Mouse (Mus musculus) intestine, postnatal 0 days (tissue): Measurements from ENCODE around the gene March1. TPM values are rescaled to one million over a fixed set of nuclear protein-coding genes. Genes with fewer than 3 reads are reported as not detected.

ENCODE experiments used
- ATAC-seq: fragments of 200-750 bp; cut with Nextera tagmentation; 2 replicates; pipeline ENCODE4 v1.8.0; 2017; ENCODE audit warnings: mild to moderate bottlenecking, moderate TSS enrichment, moderate library complexity
- H3K27ac ChIP-seq: fragments of 300-500 bp; sonication (generic); 2 replicates; pipeline ENCODE4 v1.5.1; 2014; ENCODE audit warnings: mild to moderate bottlenecking, low read depth, low read length, moderate library complexity
- H3K27me3 ChIP-seq: fragments of 300-500 bp; sonication (generic); replicated peaks from 2 replicates; pipeline ENCODE4 v1.6.1; 2014; ENCODE audit warnings: low read length, mixed read lengths; ENCODE audit not compliant: control insufficient read depth, insufficient read depth
- H3K36me3 ChIP-seq: fragments of 300-500 bp; sonication (generic); 2 replicates; pipeline ENCODE4 v1.6.1; 2014; ENCODE audit warnings: mild to moderate bottlenecking, moderate library complexity; ENCODE audit not compliant: control insufficient read depth, insufficient read depth
- H3K4me1 ChIP-seq: fragments of 300-500 bp; sonication (generic); replicated peaks from 2 replicates; pipeline ENCODE4 v1.6.1; 2014; ENCODE audit warnings: antibody characterized with exemption, low read length, mixed read lengths; ENCODE audit not compliant: control insufficient read depth, insufficient read depth
- H3K4me2 ChIP-seq: fragments of 300-500 bp; sonication (generic); replicated peaks from 2 replicates; pipeline ENCODE4 v1.6.1; 2014; ENCODE audit warnings: low read depth, mild to moderate bottlenecking, moderate library complexity
- H3K4me3 ChIP-seq: fragments of 300-500 bp; sonication (generic); 2 replicates; pipeline ENCODE4 v1.5.1; 2014; ENCODE audit warnings: low read depth, low read length
- H3K9ac ChIP-seq: fragments of 300-500 bp; sonication (generic); 2 replicates; pipeline ENCODE4 v1.6.1; 2014; ENCODE audit warnings: mild to moderate bottlenecking, low read depth, low read length
- H3K9me3 ChIP-seq: fragments of 300-500 bp; sonication (generic); 2 replicates; pipeline ENCODE4 v1.6.1; 2016; ENCODE audit warnings: mixed run types; ENCODE audit not compliant: control insufficient read depth
- CTCF ChIP-seq: sonication (generic); IDR thresholded peaks from 2 replicates; pipeline ENCODE4 v1.5.1; 2016; ENCODE audit warnings: low read depth, mild to moderate bottlenecking, control low read depth, antibody characterized with exemption, moderate library complexity
- WGBS: fragments of 180-500 bp; shearing (Covaris S2); extraction: QIAGEN DNeasy Blood & Tissue Kit; methylation state at CpG from one replicate; pipeline ENCODE4 v1.1.7; 2014; 5-methylcytosine and 5-hydroxymethylcytosine counted together
- polyA plus RNA-seq: library from polyadenylated mRNA; unstranded; fragments of >200 nt; fragmentation: Nextera tagmentation; extraction: Ambion mirVana; gene quantifications from 2 replicates; pipeline ENCODE4 v1.2.1, GENCODE M21; 2015

March1 gene
- polyA plus RNA-seq, 1 experiment from 2014 or later = 0.51 TPM

- no peak overlapping the region for H3K9ac ChIP-seq
- no peaks in the 10 kb centered on the region for H3K4me1 ChIP-seq
- no peak for ATAC-seq
- no peak for TF ChIP-seq CTCF
- no peak overlapping the region for H3K4me2 ChIP-seq
- no peak overlapping the region for H3K4me3 ChIP-seq
- 83% methylated on average over 7 of the region's 7 CpGs for WGBS
- no peaks in the 10 kb centered on the region for H3K9me3 ChIP-seq
- H3K36me3 ChIP-seq = no peaks in the 10 kb centered on the region
- no peak overlapping the region for H3K27ac ChIP-seq
- no peaks in the 10 kb centered on the region for H3K27me3 ChIP-seq
Measured at GRCm38 (mm10) chr8:66317824-66318223, 700.1 kb downstream of the March1 start.

GRCm38 (mm10) chr8:66323045-66323807 lies 705.5 kb downstream of the March1 start:
- no peak overlapping the region for H3K4me3 ChIP-seq
- TF ChIP-seq CTCF = peak; percentile 53
- H3K4me2 ChIP-seq = no peak overlapping the region
- no peak for ATAC-seq
- no peak overlapping the region for H3K27ac ChIP-seq
- H3K36me3 ChIP-seq = no peaks in the 10 kb centered on the region
- H3K27me3 ChIP-seq = no peaks in the 10 kb centered on the region
- H3K9ac ChIP-seq = no peak overlapping the region
- no peaks in the 10 kb centered on the region for H3K4me1 ChIP-seq
- WGBS = 40% methylated on average over 4 of the region's 4 CpGs
- H3K9me3 ChIP-seq = no peaks in the 10 kb centered on the region

GRCm38 (mm10) chr8:66326396-66326795 lies 708.7 kb downstream of the March1 start:
- no peak overlapping the region for H3K4me2 ChIP-seq
- H3K27ac ChIP-seq = no peak overlapping the region
- H3K4me3 ChIP-seq = no peak overlapping the region

GRCm38 (mm10) chr8:66332206-66332605 lies 714.5 kb downstream of the March1 start:
- Histone ChIP-seq H3K27ac (no peak overlapping the region), H3K4me1 (no peaks in the 10 kb centered on the region), H3K9me3 (no peaks in the 10 kb centered on the region), H3K36me3 (no peaks in the 10 kb centered on the region), H3K4me2 (no peak overlapping the region), H3K4me3 (no peak overlapping the region), H3K27me3 (no peaks in the 10 kb centered on the region), H3K9ac (no peak overlapping the region)
- no peak for ATAC-seq
- TF ChIP-seq CTCF = no peak
- 85% methylated on average over 3 of the region's 3 CpGs for WGBS

More at GRCm38 (mm10) chr8:66326396-66326795, 708.7 kb downstream of the March1 start:
- no peak for TF ChIP-seq CTCF
- Histone ChIP-seq H3K9me3 (no peaks in the 10 kb centered on the region), H3K36me3 (no peaks in the 10 kb centered on the region), H3K4me1 (no peaks in the 10 kb centered on the region), H3K9ac (no peak overlapping the region), H3K27me3 (no peaks in the 10 kb centered on the region)
- no peak for ATAC-seq

- TF ChIP-seq CTCF = no peak
- Histone ChIP-seq H3K9me3 (no peaks in the 10 kb centered on the region), H3K4me3 (no peak overlapping the region), H3K27ac (no peak overlapping the region), H3K36me3 (no peaks in the 10 kb centered on the region), H3K27me3 (no peaks in the 10 kb centered on the region), H3K4me2 (no peak overlapping the region), H3K9ac (no peak overlapping the region), H3K4me1 (no peaks in the 10 kb centered on the region)
- 71% methylated on average over 3 of the region's 3 CpGs for WGBS
- ATAC-seq = no peak
Measured at GRCm38 (mm10) chr8:66334265-66334664, 716.6 kb downstream of the March1 start.

GRCm38 (mm10) chr8:66339551-66339950 lies 721.9 kb downstream of the March1 start:
- Histone ChIP-seq H3K9ac (no peak overlapping the region), H3K27me3 (no peaks in the 10 kb centered on the region), H3K9me3 (no peaks in the 10 kb centered on the region), H3K4me2 (no peak overlapping the region), H3K4me1 (no peaks in the 10 kb centered on the region), H3K36me3 (no peaks in the 10 kb centered on the region), H3K4me3 (no peak overlapping the region), H3K27ac (no peak overlapping the region)
- ATAC-seq = no peak
- 72% methylated on average over 3 of the region's 3 CpGs for WGBS
- TF ChIP-seq CTCF = no peak

- Histone ChIP-seq H3K4me2 (no peak overlapping the region), H3K36me3 (no peaks in the 10 kb centered on the region), H3K9me3 (no peaks in the 10 kb centered on the region), H3K9ac (no peak overlapping the region), H3K27ac (no peak overlapping the region), H3K27me3 (no peaks in the 10 kb centered on the region), H3K4me3 (no peak overlapping the region), H3K4me1 (no peaks in the 10 kb centered on the region)
- no peak for ATAC-seq
- TF ChIP-seq CTCF = no peak
- WGBS = 69% methylated on average over 1 of the region's 1 CpGs
Measured at GRCm38 (mm10) chr8:66342928-66343327, 725.2 kb downstream of the March1 start.
